Mouse (Mus musculus) adipocyte (in vitro differentiated cells): ENCODE results near the gene Kcnma1.

Experiments used
- DNase-seq: peaks from one replicate; pipeline ENCODE4 v3.0.0-alpha.2; 2016; ENCODE audit warnings: low spot score

Kcnma1 gene

GRCm38 (mm10) chr14:23602054-23602453, 412.2 kb downstream of the Kcnma1 start:
- no peak for DNase-seq

DNA sequence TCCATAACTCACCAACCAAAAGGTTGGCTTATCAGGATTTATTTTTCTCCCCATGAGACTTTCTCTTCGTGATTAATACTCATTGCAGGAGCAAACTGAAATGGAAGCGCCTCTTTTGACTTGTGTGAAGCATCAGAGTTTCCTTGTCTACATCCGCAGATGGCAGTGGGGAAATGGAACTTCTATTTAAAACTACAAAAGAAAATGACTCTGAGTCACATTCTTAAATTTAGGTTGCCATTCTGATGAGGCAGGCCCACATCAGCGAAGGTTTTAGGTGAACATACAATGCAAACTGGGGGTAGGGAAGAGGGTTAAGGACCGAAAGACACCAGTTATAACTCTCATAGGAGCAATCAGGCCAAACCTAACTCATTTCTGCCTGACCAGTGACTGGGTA, 419.7 kb downstream of the Kcnma1 start:
- DNase-seq, result no peak

GRCm38 (mm10) chr14:23592826-23593447, 421.4 kb downstream of the Kcnma1 start:
- DNase-seq, result no peak

GRCm38 (mm10) chr14:23589744-23590481, 424.4 kb downstream of the Kcnma1 start:
- no peak for DNase-seq

DNA sequence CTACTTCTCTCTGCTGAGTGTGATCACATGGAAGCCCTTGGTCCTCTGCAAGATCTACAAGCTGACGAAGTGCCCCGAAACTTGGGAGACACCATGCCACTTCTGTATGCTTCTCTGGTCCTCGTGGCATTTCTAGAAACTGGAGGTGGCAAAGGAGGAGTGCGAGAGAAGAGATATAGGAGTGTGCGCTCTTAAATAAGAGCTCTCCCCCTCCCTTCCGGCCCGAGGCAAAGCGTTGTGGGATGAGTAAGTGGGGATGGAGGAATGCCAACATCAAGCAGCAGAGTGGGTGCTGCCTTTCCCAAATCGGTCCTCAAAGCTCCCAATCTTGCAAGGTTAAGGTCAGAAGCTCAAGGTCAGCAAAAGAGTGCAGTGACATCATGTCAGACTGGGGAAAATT, 426.8 kb downstream of the Kcnma1 start:
- no peak for DNase-seq

GRCm38 (mm10) chr14:23583235-23583634, 431.1 kb downstream of the Kcnma1 start:
- DNase-seq, result peak; percentile 60

DNA sequence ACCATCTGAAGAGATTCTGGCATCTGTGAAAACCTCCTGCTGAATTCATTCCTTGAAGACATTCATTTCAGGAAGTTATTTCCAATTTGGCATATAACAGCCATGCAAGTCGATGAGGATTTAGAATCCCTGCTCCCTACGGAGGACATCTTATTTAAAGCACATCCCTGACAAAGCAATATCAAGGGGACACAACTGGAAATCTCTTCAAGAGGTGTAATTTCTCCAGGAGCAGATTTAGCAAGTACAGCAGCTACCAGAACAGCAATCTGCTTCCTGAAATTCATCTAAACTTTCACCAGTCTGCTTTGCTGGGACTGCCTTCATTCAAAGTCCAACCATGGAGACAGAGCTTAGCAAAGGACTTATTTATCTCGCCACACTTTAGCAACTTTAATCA, 433.0 kb downstream of the Kcnma1 start:
- no peak for DNase-seq

GRCm38 (mm10) chr14:23575951-23576350, 438.3 kb downstream of the Kcnma1 start:
- DNase-seq, result peak; percentile 8

- no peak for DNase-seq
These were observed 440.2 kb downstream of the Kcnma1 start for GRCm38 (mm10) chr14:23574136-23574535.

DNA sequence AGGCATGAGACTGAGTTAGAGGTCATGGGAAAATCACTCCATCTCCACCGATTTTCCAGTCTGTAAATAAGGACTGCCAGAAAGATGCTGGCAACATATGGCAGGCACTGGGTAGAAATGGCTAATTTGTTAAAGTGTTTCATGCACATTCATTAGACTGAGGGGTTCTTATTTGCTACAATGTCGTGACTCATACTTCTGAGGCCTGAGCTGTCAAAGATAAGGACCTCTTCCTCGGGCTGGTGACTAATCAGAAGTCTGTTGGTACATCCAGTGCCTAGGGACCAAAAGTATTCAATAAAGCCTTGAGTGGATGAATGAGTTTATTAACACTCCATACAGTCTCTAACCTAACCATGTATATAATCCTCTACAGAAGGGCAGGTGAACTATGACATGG, 440.9 kb downstream of the Kcnma1 start:
- DNase-seq, result no peak

DNA sequence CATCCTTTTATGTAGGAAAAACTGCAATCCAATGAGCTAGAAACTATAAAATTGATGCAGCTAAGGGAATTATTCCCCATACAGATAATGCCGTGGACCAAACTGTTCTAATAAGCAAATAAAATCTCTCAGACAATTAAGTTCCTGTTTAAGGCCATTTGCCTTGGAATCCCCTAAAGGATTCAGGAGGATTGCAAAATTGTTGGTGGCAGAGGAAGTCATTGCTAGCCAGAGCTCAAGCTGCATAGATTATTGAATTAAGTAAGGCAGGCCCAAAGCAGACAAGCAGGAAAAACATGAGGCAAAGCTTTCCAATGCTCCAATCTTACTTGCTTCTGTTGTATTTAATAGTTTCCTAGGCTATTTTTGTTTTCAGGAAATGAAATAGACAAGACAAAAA, 441.5 kb downstream of the Kcnma1 start:
- no peak for DNase-seq

DNA sequence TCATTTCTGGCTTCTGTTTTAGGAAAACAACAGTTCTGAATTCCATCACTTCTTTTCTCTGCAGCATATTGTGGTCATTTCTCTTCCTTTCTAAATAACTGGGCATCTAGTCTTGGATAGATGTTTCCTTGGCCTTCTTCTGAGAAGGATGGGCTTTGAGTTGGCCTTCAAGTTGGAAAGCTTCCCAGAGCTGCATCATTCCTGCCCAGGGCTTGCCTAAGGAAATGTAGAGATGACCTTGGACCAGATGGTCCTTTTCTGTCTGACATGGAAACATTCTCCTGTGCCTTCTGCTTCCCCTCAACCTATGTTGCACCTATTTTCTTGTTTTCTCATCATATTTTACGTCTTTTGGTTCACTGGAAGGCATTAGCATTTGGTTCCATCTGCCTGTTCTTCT, 444.0 kb downstream of the Kcnma1 start:
- DNase-seq, result no peak

DNA sequence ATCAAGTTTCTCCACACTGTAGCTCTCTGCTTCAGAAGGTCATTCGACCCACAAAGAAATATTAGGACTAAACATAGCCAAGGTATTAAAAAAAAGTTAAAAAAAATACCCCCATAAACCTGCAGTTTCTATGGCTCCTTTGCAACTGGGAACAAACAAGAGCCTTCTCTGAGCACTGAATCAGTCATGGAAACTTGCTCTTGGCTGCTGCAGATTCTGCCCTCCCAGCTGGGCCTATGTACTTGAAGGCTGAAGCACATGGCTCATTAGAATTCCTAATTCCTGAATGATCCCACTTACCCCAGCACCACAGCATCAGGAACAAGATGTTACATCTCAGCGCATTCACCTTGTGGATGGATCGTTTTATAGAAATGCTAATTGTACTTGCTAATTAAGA, 448.4 kb downstream of the Kcnma1 start:
- DNase-seq, result no peak

GRCm38 (mm10) chr14:23564474-23564873, 449.8 kb downstream of the Kcnma1 start:
- no peak for DNase-seq

DNA sequence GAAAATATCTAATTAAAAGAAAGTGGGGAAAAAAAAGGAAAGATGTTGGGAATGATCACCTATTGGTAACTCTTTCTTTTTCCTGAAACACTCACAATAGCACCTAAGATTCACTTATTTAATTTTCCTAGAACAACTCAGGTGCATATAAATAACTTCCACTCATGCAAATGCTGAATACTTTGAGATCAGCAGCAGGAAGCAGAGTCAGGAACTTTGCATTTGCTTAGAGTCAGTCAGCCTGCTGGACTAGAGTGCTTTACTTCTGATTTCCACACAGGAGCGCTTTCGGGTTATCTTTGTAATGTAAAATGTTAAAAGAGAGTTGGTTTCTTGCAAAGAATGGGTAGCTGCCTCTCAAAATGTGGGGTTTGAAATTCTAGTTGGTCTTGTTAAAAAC, 451.1 kb downstream of the Kcnma1 start:
- DNase-seq, result no peak

DNA sequence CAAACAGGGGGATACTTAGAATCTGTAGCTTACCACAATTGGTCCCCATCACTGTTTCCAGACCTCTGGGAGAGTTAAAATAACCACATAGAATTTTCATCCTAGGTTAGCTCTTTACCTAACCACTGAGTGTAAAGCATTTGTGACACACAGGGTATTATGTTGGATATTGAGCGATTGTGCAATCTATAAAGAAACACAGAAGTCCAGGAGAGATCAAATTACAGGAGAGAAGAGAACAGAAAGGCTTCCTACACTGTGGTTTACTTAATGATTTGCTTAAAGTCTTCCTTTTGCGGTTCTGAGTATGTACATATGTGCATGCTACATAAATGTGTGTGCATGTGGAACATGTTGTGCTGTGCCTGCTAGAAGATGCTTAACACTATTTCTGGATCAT, 458.6 kb downstream of the Kcnma1 start:
- DNase-seq, result no peak

DNA sequence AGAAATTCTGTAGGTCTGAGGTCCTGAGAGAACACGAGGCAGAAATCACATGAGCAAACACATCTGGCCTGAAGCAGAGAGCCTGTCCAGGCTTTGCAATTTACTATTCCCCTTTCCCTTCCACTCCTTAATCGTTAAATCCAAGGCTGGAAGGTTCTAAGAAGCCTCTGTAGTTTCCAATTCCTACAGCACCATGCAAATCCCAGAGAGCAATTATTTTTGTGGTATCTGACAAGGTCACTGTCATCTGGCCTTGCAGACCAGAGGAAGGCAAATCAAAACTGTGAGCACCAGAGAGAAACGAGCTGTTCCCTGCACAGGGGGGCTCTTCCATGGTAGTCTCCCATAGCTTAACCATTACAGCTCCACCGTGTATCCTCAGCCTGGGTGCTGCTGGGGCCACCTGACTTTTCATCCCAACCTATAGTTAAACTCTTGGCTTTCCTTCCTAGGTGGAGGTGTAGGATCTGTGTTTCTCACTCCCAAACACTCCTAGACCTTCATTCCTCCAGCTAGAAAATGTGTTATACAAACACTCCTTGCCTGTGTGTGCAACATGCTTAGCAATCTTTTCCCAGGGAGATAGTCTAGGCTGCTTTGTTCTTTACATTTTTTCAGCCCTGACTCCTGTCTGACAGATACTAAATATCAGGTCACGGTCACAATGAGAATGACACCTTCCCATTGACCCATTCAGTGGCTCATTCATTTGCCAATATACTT, 461.9 kb downstream of the Kcnma1 start:
- DNase-seq, result no peak

GRCm38 (mm10) chr14:23550467-23550866, 463.8 kb downstream of the Kcnma1 start:
- DNase-seq, result no peak

DNA sequence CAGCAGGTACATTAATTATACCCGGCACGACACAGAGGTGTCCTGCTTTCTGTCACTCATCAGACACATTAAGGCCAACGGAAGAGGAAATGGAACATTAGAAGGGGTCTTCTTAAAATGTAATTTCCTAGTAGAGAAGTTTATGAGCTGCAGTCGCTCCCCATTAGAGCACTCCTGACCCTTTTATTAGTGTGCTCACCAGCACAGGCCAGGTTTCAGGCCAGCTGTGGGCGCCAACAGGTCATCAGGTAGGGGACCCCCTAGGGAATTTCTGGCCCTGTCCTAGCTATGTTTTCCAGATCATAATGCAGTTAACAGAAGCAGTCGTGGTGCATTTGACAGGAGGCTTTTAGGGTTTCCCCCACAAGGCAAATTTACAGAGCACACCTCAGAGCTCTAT, 472.2 kb downstream of the Kcnma1 start:
- DNase-seq, result no peak

GRCm38 (mm10) chr14:23539621-23540020, 474.7 kb downstream of the Kcnma1 start:
- DNase-seq, result no peak

GRCm38 (mm10) chr14:23533346-23533745, 480.9 kb downstream of the Kcnma1 start:
- no peak for DNase-seq

DNA sequence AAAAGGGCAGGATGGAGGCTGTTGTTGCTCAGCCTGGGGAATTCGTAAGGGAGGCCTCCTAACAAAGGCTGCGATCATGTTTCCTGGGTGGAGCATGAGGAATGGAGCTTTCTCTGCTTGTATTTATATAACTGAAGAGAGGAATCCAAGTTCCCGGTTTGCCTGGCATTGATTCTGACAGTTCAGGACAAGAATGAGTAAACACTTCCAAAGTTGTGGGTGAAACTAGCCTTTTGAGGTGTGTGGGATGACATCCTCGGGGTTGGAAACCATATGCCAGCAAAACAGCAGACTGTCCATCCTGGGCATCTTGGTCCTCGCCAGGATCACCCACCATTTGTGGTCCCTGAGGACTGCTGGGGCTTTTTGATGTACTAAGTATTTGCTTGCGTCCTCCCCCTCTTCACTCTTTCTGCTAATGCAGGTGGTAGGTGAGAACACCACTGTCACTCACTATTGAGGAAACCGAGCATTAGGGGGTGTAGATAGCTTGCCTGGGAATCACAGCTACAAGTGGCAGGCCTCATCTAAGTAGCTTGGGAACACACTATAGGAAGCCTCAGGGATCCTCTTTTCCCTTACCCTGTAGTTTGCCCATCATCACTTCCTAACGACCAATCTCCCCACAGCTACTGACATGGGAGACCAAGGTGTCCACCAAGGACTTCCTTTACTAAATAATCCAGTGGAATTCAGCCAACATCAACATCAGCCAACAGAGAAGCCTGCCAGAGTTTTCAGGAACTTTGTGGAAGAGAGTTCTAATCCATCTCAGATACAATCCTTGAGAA, 482.4 kb downstream of the Kcnma1 start:
- DNase-seq, result no peak
